Mouse (Mus musculus): ENCODE measurements around the gene Gm49661. TPM values are rescaled to one million over a fixed set of nuclear protein-coding genes. Genes with fewer than 3 reads are reported as not detected.

Gene Gm49661
- total RNA-seq (2023), result not detected

DNA sequence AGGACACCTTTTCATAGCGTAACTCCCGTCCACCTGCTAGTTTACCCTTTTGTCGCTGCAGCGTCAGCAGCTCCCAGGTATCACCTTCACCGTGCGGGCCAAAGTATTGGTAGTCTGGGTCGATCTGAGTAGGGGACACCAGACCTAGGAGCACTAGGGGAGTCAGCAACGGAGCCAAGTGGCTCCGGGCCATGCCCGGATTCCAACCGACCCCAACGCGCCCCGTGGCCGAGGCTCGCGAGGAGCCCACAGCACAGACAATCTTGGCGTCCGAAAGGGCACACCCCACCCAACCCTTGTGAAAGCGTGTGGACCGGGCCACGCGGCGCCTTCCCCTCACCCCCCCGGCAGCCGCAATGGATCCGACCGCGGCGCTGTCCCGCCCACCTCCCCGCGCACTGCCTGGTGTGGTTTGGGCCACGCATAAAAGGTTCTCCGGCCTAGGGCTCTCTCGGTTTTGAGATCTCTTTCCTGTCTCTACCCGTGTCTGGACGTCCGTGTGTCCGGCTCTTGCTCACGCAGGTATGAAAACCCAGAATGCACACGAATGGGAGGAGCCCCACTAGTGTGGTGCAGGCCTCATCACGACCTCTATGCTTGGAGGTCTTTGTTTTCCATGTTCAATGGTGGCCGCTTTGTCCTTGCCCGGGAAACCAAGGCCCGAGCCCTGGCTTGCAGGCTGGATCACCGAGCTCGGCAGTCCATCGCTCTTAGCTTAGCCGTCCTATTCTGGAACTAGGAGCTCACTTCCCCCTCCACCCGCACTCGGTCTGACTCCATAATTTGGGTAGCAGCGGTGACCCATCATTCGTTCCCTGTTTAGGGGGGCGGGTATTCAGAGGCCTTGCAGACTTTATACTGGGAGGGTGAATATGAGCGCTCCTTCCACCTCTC is at the start of gene Gm49661, which contains the start of the genes Prdx2 and Rnaseh2a:
Gm49661 (minus strand) TSS at position 193 of the 894 bp plus-strand sequence.
Prdx2 (plus strand) TSS at position 347 of the 894 bp plus-strand sequence.
Rnaseh2a (minus strand) TSS at position 527 of the 894 bp plus-strand sequence.

DNA sequence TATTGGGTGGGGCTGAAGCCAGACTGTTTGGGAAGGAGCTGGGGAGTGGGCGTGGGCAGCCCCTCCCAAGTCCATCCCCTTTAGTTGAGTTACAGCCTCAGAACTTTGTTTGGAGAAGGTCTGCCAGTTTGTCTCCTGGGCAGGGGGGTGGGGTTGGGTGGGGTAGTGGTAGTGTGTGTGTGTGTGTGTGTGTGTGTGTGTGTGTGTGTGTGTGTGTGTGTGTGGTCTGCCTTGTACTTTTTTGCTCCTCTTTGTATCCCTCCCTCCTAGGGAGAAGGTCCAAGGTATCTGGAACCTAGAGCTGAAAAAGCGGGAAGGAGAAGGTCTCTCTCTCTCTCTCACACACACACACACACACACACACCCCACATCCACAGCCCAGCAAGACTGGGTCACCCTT is 45.2 kb upstream of the Gm49661 start, which contains the start of gene Best2:
Best2 (minus strand) TSS at position 101 of the 400 bp plus-strand sequence.

DNA sequence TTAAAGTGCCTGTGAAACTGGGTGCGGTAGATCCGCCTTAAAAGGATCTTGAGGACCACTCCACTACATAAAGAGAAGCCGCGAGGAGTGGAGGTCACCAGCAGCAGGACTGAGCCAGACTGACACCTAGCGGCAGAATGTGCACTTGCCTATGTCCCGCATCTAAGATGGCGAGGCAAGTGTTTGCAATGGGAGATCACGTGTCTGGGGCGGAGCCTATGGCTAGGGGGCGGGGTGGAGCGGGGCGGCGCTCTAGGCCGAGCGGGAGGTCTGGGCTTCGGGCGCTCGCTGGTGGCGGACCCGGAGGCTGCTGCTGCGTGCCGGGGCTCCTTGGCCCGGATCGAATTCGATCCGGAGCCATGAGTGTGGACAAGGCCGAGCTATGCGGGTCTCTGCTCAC is 21.1 kb upstream of the Gm49661 start, which contains the start of gene Hook2:
Hook2 (plus strand) TSS at position 255 of the 400 bp plus-strand sequence.

DNA sequence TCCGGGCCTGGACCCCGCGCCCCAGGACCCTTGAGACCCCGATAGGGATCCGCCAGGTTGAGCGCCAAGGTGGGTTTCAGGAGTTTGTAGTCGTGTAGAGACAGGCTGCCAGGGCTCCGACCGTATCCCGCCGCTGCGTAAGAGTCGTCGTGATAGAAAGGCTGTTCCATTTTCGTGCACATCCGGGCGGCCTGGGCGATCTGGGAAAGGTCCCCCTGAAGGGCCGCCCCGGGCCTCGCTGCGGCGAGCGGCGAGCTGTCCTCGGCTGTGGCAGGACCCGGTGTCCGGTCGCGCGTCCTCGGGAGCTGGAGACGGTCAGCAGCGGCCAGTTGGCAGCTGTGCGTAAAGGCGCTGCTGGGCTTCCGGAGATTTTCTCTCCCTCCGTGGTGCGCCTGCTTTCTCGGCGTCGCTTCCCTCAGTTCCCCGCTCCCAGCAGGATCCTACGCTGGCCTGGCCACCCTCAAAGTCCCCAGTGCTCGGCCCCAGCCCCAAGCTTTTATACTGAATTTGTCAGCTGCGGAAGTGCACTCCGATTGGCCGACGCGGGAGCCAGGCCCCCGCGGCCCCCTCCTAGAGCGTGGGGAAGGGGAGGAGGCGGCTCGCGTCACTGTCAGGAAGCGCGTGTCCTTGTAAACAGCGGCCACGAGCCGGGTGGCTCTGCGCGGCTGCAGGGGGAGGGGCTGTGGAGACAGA is 9.2 kb upstream of the Gm49661 start, which contains the start of gene Junb:
Junb (minus strand) TSS at position 471 of the 693 bp plus-strand sequence.

DNA sequence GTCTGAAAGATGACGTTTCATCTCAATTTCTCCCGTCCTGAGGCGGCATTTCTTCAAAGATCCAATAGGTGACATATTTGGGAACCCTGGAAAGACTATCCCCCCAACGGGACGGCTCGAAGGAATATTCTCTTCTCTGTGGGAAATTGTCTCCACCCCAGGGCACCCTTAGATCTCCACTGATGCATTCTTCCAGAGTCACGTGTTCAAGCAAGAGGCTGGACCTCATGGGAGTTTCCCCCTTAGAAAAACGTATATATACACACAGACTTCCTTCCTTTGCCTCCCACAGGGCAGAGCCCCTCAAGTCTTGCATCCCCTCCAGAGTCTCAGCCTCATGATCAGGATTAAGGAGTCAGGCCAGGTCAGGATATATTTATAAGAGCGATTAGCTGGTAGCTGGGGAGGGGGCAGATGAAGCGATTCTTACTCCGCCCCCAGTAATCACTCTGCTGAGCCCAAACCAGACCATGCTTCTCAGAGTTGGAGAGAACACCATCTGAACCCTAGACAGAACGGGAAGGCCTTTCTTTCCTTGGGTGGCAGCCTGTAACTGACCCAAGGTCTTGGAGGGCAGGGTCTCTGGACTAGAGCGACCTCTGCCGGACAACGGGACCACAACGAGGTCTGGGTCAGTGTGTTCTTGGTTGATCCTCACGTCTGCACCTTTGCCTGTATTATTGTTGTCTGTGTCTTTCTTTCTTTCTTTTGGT is 22.5 kb downstream of the Gm49661 start, which contains the start of gene Rtbdn:
Rtbdn (plus strand) TSS at position 464 of the 713 bp plus-strand sequence.

DNA sequence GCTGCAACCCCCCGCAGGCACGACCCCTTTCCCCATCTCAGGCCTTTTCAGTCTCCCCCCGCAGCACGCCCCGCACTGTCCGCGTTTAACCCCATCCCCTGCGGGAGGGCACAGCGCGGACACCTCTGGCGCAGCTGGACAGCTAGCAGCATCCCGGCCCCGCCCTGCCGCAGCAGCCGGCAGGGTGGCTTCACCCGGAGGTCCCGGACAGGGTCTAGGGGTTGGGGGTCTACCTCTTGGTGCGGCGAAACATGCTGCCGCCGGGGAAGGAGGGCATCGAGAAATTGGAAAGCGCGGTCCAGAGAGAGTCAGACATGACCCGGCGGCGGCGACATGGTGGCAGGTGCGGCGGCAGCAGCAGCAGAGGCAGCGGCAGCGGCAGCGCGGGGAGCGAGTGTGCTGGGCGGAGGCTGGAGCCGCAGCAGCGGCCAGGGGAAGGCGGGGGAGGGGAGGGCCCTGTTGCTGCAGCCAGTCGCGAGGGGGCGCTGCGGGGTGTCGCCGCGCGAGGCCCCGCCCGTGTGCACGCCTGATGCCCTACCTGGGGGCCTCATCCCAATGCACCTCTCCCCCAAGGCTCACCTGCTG is 32.2 kb downstream of the Gm49661 start, which contains the start of gene Mast1:
Mast1 (minus strand) TSS at position 398 of the 585 bp plus-strand sequence.

Other genes with a start within 250 kb of the Gm49661 start
- 10 to 100 TPM; 10.9 to 11.1 TPM for gene G430095P16Rik, start 246.4 kb downstream of the Gm49661 start, total RNA-seq (2023)
- 10 to 100 TPM; 22.4 to 35.3 TPM for gene Nfix, start 169.1 kb downstream of the Gm49661 start, total RNA-seq (2023)
- gene Dand5, start 146.6 kb downstream of the Gm49661 start, total RNA-seq (2023), result 1 to 10 TPM; 1.2 to 1.9 TPM
- 1 to 10 TPM; 6.7 to 9.4 TPM for gene Gadd45gip1, start 137.9 kb downstream of the Gm49661 start, total RNA-seq (2023)
- 10 to 100 TPM; 45.1 to 61.6 TPM for gene Rad23a, start 128.8 kb downstream of the Gm49661 start, total RNA-seq (2023)
- gene Calr, start 122.5 kb downstream of the Gm49661 start, total RNA-seq (2023), result 100 to 1,000 TPM; 331 to 384 TPM
- gene Farsa, start 112.4 kb downstream of the Gm49661 start, total RNA-seq (2023), result 10 to 100 TPM; 27.1 to 36.2 TPM
- 10 to 100 TPM; 14.8 to 20.6 TPM for gene Syce2, start 97.3 kb downstream of the Gm49661 start, total RNA-seq (2023)
- 10 to 100 TPM in 1 of 2 experiments, 1 to 10 TPM in 1; 9.6 to 11.3 TPM for gene Gcdh, start 75.5 kb downstream of the Gm49661 start, total RNA-seq (2023)
- gene Klf1, start 67.5 kb downstream of the Gm49661 start, total RNA-seq (2023), result 10 to 100 TPM; 21.1 to 28.8 TPM
- 10 to 100 TPM; 20.0 to 24.8 TPM for gene Dnase2a, start 60.9 kb downstream of the Gm49661 start, total RNA-seq (2023)
- not detected for gene Mast1, start 32.1 kb downstream of the Gm49661 start, total RNA-seq (2023)
- not detected for gene Rtbdn, start 22.4 kb downstream of the Gm49661 start, total RNA-seq (2023)
- 100 to 1,000 TPM; 117 to 203 TPM for gene Prdx2, start 154 bp upstream of the Gm49661 start, total RNA-seq (2023)
- gene Rnaseh2a, start 334 bp upstream of the Gm49661 start, total RNA-seq (2023), result 10 to 100 TPM; 35.2 to 37.9 TPM
- 1,000 to 10,000 TPM; 1,182 to 1,374 TPM for gene Junb, start 9.3 kb upstream of the Gm49661 start, total RNA-seq (2023)
- gene Hook2, start 21.2 kb upstream of the Gm49661 start, total RNA-seq (2023), result 1 to 10 TPM in 1 of 2 experiments, under 1 TPM in 1; 0.83 to 1.1 TPM
- not detected for gene Best2, start 45.1 kb upstream of the Gm49661 start, total RNA-seq (2023)
- gene Asna1, start 55.8 kb upstream of the Gm49661 start, total RNA-seq (2023), result 10 to 100 TPM; 56.3 to 62.0 TPM
- gene Trir, start 57.4 kb upstream of the Gm49661 start, total RNA-seq (2023), result 100 to 1,000 TPM; 154 TPM
- 10 to 100 TPM; 34.3 to 53.0 TPM for gene Tnpo2, start 67.5 kb upstream of the Gm49661 start, total RNA-seq (2023)
- 1 to 10 TPM; 4.8 to 6.4 TPM for gene Fbxw9, start 90.6 kb upstream of the Gm49661 start, total RNA-seq (2023)
- gene Gm5741, start 98.5 kb upstream of the Gm49661 start, total RNA-seq (2023), result not detected
- gene Dhps, start 102.3 kb upstream of the Gm49661 start, total RNA-seq (2023), result 10 to 100 TPM; 35.8 to 38.4 TPM
- gene Wdr83os, start 111.3 kb upstream of the Gm49661 start, total RNA-seq (2023), result 10 to 100 TPM; 36.7 TPM
- gene Wdr83, start 111.9 kb upstream of the Gm49661 start, total RNA-seq (2023), result 10 to 100 TPM; 12.1 to 19.5 TPM
- 100 to 1,000 TPM; 291 to 306 TPM for gene Man2b1, start 113.8 kb upstream of the Gm49661 start, total RNA-seq (2023)
- not detected for gene Zfp791, start 153.7 kb upstream of the Gm49661 start, total RNA-seq (2023)
- not detected for gene Cks1brt, start 182.5 kb upstream of the Gm49661 start, total RNA-seq (2023)

Data from neutrophil, adult 83 days (primary cell).